Mouse (Mus musculus): ENCODE data around the gene Nme8. TPM values are rescaled to one million over a fixed set of nuclear protein-coding genes. Genes with fewer than 3 reads are reported as not detected.

Nme8 gene
- 0.13 and 0.14 TPM in 2 replicates for polyA plus RNA-seq (2015; fragmentation: Nextera tagmentation; extraction: Ambion mirVana)

DNA sequence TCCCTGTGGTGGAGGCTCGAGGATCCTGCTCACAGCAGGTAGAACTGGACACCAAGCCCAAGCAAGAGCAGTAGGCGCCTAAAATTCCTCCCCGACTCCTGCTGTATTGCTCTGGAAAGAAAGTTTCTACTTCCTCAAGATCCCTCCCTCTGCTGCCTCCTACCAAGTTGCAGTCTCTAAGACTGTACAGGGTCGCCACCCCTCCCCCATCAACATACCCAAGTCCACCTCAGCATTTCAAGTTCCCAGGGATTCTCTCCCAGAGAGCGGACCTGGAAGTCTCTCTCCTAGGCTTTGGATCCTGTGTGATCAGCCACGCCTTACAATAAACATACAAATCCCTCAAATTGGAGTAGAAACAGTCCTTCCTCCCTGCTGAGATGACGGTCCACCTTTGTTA is at the start of gene Nme8:
Gene Nme8 (minus strand): TSS at position 5 of the 400 bp plus-strand sequence.
- H3K9ac ChIP-seq = no peak within 1 kb of the TSS
- H3K9me3 ChIP-seq = no peaks in the 10 kb centered on the region
- WGBS = 23% methylated on average over 7 of the region's 7 CpGs
- no peak for ATAC-seq (ENCODE audit: low FRiP score, low read depth)
- no peaks in the 10 kb centered on the region for H3K36me3 ChIP-seq
- no peaks in the 10 kb centered on the region for H3K4me1 ChIP-seq (replicated peaks)
- no peak within 1 kb of the TSS for H3K27ac ChIP-seq (replicated peaks)
- no peak within 1 kb of the TSS for H3K4me3 ChIP-seq
- no peak within 1 kb of the TSS for H3K4me2 ChIP-seq
- H3K27me3 ChIP-seq = no peaks in the 10 kb centered on the region

DNA sequence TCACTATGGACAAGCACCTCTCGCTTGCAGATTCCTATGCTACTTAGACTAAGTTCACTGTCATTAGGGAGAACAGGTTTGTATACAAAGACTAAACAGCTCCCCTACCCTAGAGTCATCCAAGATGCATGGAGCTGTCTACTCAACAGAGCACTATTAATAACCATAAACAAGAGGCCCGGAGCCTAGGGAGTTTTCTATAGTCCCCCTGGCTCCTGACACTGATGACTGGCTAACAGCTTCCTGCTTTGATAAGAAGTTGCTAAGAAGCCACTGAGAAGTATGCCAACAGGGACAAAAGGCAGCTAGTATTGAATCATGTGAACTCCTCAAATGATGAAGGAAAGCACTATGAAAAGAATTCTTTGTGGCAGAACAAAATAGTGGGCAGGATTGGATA is 48.1 kb upstream of the Nme8 start:
- Histone ChIP-seq H3K4me1 (replicated peaks) (no peaks in the 10 kb centered on the region), H3K27me3 (no peaks in the 10 kb centered on the region), H3K9me3 (no peaks in the 10 kb centered on the region), H3K4me3 (no peak overlapping the region), H3K27ac (replicated peaks) (no peak overlapping the region), H3K4me2 (no peak overlapping the region), H3K9ac (no peak overlapping the region), H3K36me3 (no peaks in the 10 kb centered on the region)
- 26% methylated on average over 2 of the region's 2 CpGs for WGBS
- ATAC-seq (ENCODE audit: low FRiP score, low read depth) = no peak

DNA sequence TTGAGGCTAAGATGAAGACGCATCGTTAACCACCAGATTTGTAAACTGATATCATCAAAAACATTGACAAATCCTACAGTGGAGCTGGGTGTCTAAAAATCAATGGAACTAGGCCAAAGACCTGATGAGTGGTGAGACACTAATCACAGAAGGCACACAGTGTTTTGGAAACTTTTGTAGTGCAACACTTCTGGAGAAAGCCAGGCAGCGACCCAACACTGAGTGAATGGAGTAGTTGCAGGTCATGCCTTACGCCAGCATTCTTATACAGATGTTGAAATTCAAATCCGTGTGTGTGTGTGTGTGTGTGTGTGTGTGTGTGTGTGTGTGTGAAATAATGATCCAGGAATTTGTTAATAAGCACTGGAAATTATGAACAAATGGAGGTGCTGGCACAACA is 46.9 kb upstream of the Nme8 start:
- Histone ChIP-seq H3K27me3 (no peaks in the 10 kb centered on the region), H3K4me1 (replicated peaks) (no peaks in the 10 kb centered on the region), H3K9ac (no peak overlapping the region), H3K4me2 (no peak overlapping the region), H3K9me3 (no peaks in the 10 kb centered on the region), H3K4me3 (no peak overlapping the region), H3K27ac (replicated peaks) (no peak overlapping the region), H3K36me3 (no peaks in the 10 kb centered on the region)
- WGBS = 86% methylated on average over 5 of the region's 5 CpGs
- ATAC-seq (ENCODE audit: low FRiP score, low read depth) = no peak

DNA sequence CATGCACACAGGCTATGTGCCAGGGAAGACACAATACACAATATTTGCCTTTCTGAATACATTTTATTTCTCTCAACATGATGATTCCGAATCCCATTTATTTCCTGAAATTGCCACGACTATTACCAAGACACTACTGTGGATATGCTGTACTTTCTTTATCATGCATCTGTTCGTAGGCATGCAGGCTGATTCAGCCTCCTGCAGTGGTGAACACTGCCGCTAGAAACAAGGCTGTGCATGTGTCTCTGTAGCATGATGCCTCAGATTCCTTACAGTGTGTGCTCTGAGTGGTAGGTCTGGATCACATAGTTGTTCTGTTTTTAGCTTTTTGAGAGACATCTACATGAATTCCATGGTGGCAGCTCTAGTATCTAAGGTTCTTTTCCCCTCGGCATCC is 37.0 kb upstream of the Nme8 start:
- Histone ChIP-seq H3K4me1 (replicated peaks) (no peaks in the 10 kb centered on the region), H3K9ac (no peak overlapping the region), H3K4me2 (no peak overlapping the region), H3K4me3 (no peak overlapping the region), H3K36me3 (no peaks in the 10 kb centered on the region), H3K27me3 (no peaks in the 10 kb centered on the region), H3K27ac (replicated peaks) (no peak overlapping the region), H3K9me3 (no peaks in the 10 kb centered on the region)
- 78% methylated on average over 5 of the region's 5 CpGs for WGBS
- ATAC-seq (ENCODE audit: low FRiP score, low read depth) = no peak

DNA sequence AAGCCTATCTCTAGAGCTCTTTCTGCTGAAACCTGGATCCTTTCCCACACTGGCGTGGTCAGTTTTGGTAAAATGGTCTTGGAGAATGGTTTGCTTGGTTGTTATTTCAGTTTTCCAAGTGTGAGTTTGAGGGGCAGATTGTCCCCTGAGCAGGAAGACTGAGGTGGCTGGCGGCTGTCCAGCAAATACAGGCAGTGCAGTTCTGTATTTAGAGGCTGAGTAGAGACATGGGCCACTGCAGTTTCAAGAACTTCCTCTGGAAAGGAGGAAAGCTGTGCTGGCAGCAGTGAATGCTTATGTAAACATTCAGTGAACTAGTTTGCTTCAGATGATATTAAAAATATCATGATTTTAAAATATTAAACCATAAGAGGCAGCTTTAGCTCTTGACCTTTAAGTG is 33.2 kb upstream of the Nme8 start:
- H3K36me3 ChIP-seq = no peaks in the 10 kb centered on the region
- no peak for ATAC-seq (ENCODE audit: low FRiP score, low read depth)
- no peak overlapping the region for H3K4me2 ChIP-seq
- H3K4me3 ChIP-seq = no peak overlapping the region
- 88% methylated on average over 2 of the region's 2 CpGs for WGBS
- H3K27me3 ChIP-seq = no peaks in the 10 kb centered on the region
- no peak overlapping the region for H3K9ac ChIP-seq
- H3K4me1 ChIP-seq (replicated peaks) = no peaks in the 10 kb centered on the region
- no peak overlapping the region for H3K27ac ChIP-seq (replicated peaks)
- H3K9me3 ChIP-seq = no peaks in the 10 kb centered on the region

DNA sequence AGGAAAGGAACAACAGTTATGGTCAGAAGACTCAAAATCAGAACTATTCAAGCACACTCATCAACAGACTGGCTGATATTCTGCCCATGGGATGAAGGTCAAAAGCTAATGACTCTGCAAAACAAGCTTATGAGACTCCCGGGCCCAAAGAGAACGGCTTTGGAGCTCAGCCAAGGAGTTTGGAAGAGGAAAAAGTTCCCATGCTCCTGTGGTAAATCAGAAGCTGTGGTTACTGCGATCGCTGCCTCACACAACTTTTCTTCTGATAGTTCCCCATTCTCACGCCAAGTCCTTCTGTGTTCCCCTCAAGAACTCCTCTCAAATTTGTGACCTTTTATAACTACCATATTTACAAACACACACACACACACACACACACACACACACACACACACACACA is 21.4 kb upstream of the Nme8 start:
- 58% methylated on average over 5 of the region's 5 CpGs for WGBS

DNA sequence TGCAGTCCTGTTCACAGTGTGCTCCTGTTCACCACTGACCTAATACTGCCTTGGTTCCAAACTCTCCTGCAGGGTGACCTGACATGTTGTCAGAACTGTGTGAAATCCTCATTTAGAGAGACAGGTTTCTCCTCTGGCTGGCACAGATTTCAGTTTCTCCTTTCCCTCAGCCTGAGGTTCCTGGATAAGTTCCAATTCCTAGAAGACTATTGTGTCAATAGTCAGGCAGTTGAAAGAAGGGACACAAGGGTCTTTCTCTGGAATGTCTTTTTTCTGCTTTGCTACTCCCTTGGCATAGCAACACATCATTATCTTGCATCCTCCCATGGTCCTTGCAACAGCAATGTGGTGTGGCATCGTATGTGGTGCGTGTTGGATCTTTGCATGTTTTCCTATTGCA is 19.6 kb upstream of the Nme8 start:
- Histone ChIP-seq H3K4me3 (no peak overlapping the region), H3K27me3 (no peaks in the 10 kb centered on the region), H3K4me1 (replicated peaks) (0 out of 2 replicates have a peak, but pooled peaks cover 2% of the 10 kb centered on the region), H3K9me3 (no peaks in the 10 kb centered on the region), H3K9ac (no peak overlapping the region), H3K4me2 (no peak overlapping the region), H3K36me3 (no peaks in the 10 kb centered on the region), H3K27ac (replicated peaks) (no peak overlapping the region)
- 53% methylated on average over 2 of the region's 2 CpGs for WGBS
- peak; percentile 56; the same call in 1 of the 2 replicates for ATAC-seq (ENCODE audit: low FRiP score, low read depth)

More for the DNA sequence above, 21.4 kb upstream of the Nme8 start:
- H3K9ac ChIP-seq = no peak overlapping the region
- no peak for ATAC-seq (ENCODE audit: low FRiP score, low read depth)
- H3K4me1 ChIP-seq (replicated peaks) = 0 out of 2 replicates have a peak, but pooled peaks cover 2% of the 10 kb centered on the region
- no peak overlapping the region for H3K27ac ChIP-seq (replicated peaks)
- no peaks in the 10 kb centered on the region for H3K27me3 ChIP-seq
- H3K4me3 ChIP-seq = no peak overlapping the region
- no peaks in the 10 kb centered on the region for H3K9me3 ChIP-seq
- H3K36me3 ChIP-seq = no peaks in the 10 kb centered on the region
- H3K4me2 ChIP-seq = no peak overlapping the region

DNA sequence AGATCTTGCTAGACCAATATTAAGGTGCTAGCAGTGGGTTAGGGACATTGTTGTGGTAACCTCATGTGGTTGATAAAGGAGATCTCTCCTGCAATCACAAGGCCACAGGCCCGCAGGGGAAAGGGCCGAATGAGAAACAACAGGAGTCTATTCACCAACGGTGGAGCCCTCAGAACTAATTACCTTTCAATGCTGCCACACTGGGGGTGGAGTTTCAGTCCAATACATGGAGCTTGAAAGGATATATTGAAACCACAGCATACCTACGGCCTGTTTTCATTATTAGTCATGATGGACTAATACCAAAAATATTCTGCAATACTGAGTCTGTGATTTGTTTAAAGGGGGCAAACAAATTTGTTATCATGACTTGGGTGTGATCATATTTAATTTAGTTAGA is 6.2 kb upstream of the Nme8 start:
- Histone ChIP-seq H3K9me3 (no peaks in the 10 kb centered on the region), H3K27ac (replicated peaks) (no peak overlapping the region), H3K9ac (no peak overlapping the region), H3K4me2 (no peak overlapping the region), H3K36me3 (no peaks in the 10 kb centered on the region), H3K4me1 (replicated peaks) (no peaks in the 10 kb centered on the region), H3K27me3 (no peaks in the 10 kb centered on the region), H3K4me3 (no peak overlapping the region)
- no peak for ATAC-seq (ENCODE audit: low FRiP score, low read depth)
- 36% methylated on average over 4 of the region's 4 CpGs for WGBS

DNA sequence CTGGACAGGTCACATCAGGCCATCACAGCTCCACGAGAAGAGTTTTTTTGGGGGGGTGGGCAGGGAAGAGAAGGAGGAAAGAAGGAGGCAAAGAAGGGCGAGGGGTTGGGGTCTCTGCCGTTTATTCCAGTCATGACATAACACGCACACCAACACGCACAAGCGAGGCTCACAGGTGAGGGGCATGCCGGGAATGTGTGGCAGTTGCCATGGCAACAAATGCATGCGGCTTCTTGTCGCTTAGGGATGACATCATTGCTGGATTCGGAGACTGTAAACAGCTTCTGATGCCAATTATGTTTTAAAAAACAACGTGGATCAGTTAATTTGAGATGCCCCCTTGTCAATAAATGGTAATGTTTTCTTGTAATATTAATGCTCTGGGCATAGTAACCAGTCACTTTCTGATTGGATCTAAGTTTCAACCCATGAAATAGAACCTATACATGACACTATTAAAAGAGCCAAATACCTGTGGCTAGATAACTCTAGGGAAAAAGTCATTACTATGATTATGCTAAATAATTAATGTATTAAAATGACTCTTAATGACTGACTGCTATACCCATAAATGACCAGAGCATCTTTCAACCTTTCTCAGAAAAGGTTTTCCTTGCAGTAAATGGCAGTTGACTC is 4.0 kb upstream of the Nme8 start:
- H3K4me1 ChIP-seq (replicated peaks) = no peaks in the 10 kb centered on the region
- no peak overlapping the region for H3K27ac ChIP-seq (replicated peaks)
- H3K9me3 ChIP-seq = no peaks in the 10 kb centered on the region
- no peaks in the 10 kb centered on the region for H3K27me3 ChIP-seq
- H3K4me2 ChIP-seq = peak overlapping the region; percentile 42
- no peaks in the 10 kb centered on the region for H3K36me3 ChIP-seq
- peak; percentile 87 for ATAC-seq (ENCODE audit: low FRiP score, low read depth)
- H3K4me3 ChIP-seq = peak overlapping the region; percentile 19
- H3K9ac ChIP-seq = no peak overlapping the region
- WGBS = 52% methylated on average over 11 of the region's 11 CpGs

DNA sequence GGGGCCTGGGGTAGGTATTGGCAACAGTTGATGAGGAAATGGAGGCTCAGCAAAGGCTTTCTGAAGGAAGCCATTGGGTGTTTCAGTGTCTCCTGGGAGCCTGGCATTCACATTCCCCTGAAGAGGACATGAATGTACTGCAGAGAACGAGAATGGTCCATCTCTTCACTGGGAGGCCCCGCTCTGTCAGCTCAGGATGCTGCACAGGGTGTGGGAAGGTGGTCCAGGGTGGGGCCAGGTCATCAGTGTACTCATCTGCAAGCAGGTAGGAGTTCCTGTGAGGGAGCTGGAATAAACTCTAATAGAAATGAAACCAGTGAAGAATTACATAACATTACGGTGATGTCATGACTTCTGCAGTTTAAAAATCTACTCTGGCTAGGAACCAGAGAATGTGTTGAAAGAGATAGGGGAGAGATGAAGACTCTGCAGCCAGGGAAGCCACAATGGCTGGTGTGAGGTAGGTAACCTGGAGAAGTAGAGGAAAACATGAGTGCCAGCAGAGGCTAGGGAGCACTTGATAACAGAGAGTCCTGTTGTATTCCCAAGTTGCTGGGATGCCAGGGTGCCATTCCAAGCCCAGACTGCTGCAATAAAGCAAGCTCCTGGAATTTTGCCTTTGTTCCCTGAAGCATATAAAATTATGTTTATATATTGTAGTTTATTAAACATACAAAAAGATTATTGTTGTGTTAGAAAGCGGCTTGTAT is 3.3 kb upstream of the Nme8 start:
- WGBS = 77% methylated on average over 4 of the region's 4 CpGs
- no peaks in the 10 kb centered on the region for H3K27me3 ChIP-seq
- H3K36me3 ChIP-seq = no peaks in the 10 kb centered on the region
- peak; percentile 61 for ATAC-seq (ENCODE audit: low FRiP score, low read depth)
- no peaks in the 10 kb centered on the region for H3K9me3 ChIP-seq
- no peaks in the 10 kb centered on the region for H3K4me1 ChIP-seq (replicated peaks)
- H3K4me2 ChIP-seq = peak overlapping the region; percentile 42
- H3K9ac ChIP-seq = no peak overlapping the region
- H3K4me3 ChIP-seq = peak overlapping the region; percentile 19
- H3K27ac ChIP-seq (replicated peaks) = no peak overlapping the region

DNA sequence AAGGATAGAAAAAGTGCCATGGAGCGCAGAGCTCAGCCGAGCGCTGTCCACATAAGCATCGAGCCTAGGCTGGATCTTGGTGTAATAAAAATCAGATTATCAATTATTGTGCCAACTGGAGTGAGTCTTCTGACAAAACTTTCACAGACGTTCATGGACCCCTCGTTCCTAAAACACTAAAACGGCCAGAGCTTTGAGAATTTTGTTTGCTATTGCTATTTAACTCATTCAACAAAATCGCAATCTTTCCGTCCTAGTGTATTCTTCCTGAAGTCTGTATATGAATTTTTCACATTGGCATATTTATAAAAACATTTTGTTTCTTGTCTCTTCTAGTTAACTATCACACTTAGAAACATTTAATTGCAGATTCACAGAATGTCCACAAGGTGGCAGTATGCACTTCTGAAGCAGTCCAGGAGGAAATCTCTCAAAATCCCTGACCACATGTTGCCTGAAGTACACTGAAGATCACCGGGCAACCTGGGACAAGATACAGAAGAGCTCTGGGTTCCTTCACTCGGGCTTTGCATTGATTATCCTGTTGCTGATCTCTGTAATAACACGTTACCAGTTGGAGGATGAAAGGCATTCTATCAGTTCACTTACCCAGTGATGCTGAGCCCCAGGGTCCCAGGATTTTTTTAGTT is 1.1 kb upstream of the Nme8 start:
- no peak overlapping the region for H3K4me2 ChIP-seq
- no peaks in the 10 kb centered on the region for H3K9me3 ChIP-seq
- no peaks in the 10 kb centered on the region for H3K36me3 ChIP-seq
- no peaks in the 10 kb centered on the region for H3K27me3 ChIP-seq
- no peaks in the 10 kb centered on the region for H3K4me1 ChIP-seq (replicated peaks)
- ATAC-seq (ENCODE audit: low FRiP score, low read depth) = 0 out of 2 replicates have a peak, but pooled peaks have one; percentile 47
- H3K4me3 ChIP-seq = no peak overlapping the region
- no peak overlapping the region for H3K9ac ChIP-seq
- no peak overlapping the region for H3K27ac ChIP-seq (replicated peaks)
- 26% methylated on average over 12 of the region's 12 CpGs for WGBS

DNA sequence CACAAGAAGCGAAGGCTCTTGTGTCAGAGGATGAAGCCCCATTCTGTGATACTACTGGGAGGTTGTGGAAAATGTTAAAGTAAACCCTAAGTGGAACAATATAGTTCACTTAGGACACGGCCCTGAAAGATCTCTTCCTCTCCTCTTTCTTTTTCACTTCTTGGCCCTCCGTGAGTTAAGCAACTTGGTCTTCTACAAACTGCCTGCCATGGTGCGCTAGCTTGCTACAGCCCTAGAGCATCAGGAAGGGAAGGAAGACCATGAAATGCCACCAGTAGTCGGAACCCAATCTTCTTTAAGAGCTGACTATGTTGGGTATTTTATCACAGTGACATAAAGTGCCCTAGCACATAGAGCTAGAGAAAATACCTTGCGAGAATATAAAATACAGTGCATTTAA is 7.2 kb downstream of the Nme8 start:
- Histone ChIP-seq H3K36me3 (no peaks in the 10 kb centered on the region), H3K9me3 (no peaks in the 10 kb centered on the region), H3K4me3 (no peak overlapping the region), H3K9ac (no peak overlapping the region), H3K4me2 (no peak overlapping the region), H3K4me1 (replicated peaks) (no peaks in the 10 kb centered on the region), H3K27me3 (no peaks in the 10 kb centered on the region), H3K27ac (replicated peaks) (no peak overlapping the region)
- ATAC-seq (ENCODE audit: low FRiP score, low read depth) = no peak
- 90% methylated on average over 6 of the region's 6 CpGs for WGBS

Data from hindbrain, embryonic 15.5 days (tissue).